Mouse (Mus musculus) brain, embryonic 14.5 days (tissue): ENCODE measurements around the gene Cpa2. TPM values are rescaled to one million over a fixed set of nuclear protein-coding genes. Genes with fewer than 3 reads are reported as not detected.

ENCODE experiments used
- DNase-seq: peaks from one replicate; pipeline ENCODE4 v3.0.0-alpha.2; 2011; ENCODE audit warnings: low read depth
- CTCF ChIP-seq: fragments of 200-500 bp; IDR thresholded peaks from 2 replicates; pipeline ENCODE4 v1.5.1; 2012; ENCODE audit warnings: inconsistent platforms, mild to moderate bottlenecking, moderate library complexity, borderline replicate concordance; ENCODE audit not compliant: insufficient read depth, insufficient read length; ENCODE audit errors: extremely low read depth
- POLR2A ChIP-seq: fragments of 200-500 bp; IDR thresholded peaks from 2 replicates; pipeline ENCODE4 v1.6.1; 2012; ENCODE audit warnings: mild to moderate bottlenecking, inconsistent platforms, borderline replicate concordance; ENCODE audit not compliant: poor library complexity, insufficient read depth, insufficient read length, severe bottlenecking; ENCODE audit errors: extremely low read depth
- polyA plus RNA-seq: library from polyadenylated mRNA; depleted of rRNA; stranded (reverse); fragments of >200 nt; gene quantifications from 2 replicates; pipeline ENCODE4 v1.2.3, GENCODE M21; 2012; rRNA removed

Cpa2 gene
- polyA plus RNA-seq: 3.4 and 4.1 TPM in 2 replicates

DNA sequence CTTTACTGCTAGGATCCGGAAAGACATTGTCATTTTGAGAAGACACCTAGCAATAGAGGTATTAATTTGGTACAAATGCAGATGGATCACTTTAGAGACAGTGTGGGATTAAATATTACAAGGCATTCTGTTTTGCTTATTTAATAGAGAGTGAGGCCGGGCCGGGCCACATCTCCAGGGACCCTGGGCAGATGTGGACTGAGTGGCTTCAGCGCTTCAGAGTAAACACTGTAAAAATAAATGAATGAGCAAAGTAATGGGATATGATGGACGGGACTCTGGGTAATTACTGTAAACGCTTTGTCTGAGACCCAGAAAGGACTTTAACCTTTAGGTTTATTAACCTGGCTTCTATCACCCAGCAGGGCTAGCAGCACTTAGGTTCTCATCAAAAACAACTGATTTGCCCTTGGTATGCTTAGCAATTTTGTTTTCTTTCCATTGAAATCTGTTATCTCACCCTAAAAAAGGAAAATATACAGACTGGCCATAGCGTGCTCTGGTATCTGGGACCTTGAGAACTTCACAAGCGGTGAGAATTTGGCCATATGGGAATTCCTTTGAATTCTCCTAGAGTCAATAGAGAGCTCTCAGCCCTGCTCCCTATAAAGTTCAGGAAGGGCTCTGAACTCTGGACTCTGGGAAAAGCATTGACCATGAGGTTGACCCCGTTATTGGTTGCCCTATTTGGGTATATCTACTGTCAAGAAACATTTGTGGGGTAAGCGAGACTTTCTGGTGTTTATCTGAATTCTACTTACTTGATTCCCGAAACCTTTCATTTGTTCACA is at the start of gene Cpa2:
Gene Cpa2 (plus strand): TSS at position 574 of the 791 bp plus-strand sequence.
- TF ChIP-seq POLR2A: no peak
- no peak for TF ChIP-seq CTCF
- DNase-seq: no peak

DNA sequence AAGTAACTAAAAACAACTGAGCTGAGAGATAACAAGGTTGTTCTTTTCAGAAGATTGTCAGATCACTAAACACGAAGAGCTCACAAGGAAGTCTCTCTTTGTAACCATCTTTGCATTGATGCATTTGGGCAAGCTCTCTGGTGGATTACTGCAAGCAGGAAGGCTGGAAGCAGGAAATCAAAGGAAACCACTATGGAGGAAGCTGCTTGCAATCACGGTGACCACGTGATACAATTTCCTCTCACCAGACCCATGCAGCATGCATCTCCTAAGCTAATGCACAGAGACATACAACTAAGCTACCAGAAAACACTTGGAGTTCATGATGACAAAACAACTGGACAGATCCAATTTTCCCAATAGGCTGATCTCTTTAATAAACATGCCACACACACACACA is 42.3 kb upstream of the Cpa2 start:
- TF ChIP-seq POLR2A (no peak), CTCF (no peak)
- DNase-seq: no peak

DNA sequence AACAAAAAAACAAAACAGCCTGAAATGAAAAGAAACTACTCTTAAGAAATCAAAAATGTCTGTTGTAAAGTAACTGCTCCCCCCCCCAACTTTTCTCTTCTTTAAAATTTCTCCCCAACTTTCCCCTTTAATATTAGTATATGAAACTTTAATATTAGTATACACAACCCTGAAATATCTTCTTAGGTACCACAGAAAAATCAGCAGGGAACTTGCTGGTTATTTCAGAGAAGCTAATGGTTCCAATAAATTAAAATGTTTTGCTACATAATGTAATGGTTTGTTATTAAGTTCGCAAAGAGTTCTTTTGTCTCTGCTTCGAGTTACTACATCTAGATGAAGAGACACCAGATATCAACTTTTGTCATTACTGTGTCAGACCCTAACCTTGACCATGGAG is 32.6 kb upstream of the Cpa2 start:
- no peak for DNase-seq
- TF ChIP-seq POLR2A (no peak), CTCF (no peak)

DNA sequence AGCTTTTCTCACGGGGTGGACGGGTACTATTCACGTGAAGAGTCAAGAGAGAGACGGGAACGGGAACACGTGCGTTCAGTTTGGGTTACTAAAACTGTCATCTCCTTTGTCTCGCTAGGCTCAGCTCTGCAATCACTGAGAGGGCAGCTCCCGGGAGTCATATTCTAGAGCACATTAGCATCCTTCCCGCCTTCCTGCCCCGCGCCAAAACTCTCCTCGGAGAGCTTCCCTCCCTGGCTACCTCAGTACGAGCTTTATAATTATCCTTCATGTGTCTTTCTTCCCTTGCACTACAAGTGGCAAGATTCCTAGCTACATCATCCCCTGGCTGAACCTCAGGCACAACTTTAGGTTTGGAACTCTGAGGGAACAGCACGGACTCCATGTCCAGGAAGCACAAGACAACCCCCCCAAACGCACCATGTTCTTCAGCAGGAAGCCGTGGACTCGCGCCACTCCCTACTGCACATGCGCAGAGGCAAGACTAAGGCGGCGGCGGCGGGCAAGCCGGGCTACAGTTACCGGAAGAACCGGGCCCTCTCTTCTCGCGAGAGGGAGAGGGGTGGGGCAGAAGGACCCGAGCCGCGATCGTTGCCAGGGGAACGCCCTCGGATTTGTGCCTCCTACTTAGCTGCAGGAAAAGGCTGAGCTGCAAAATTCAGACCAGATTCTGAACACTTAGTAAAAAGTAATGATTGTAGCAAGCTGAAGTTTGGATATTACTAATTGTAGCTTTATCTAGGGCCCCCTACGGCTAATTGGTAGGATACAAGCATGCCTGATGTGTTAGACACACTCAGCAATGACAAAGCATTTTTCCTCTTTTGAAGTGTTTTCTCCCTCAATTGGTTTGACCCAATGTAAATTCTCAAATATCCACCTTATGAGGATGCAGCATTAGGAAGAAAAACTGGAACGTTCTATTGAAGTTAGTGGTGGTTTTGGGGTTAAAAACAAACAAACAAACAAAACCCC is 31.8 kb upstream of the Cpa2 start, which contains the start of the genes Tmem209 and Ssmem1:
Gene Tmem209 (minus strand): TSS at position 519 of the 975 bp plus-strand sequence.
Gene Ssmem1 (plus strand): TSS at position 585 of the 975 bp plus-strand sequence.
- peak; percentile 100 for DNase-seq
- TF ChIP-seq POLR2A: peak; percentile 79; the same call in 1 of the 2 replicates
- no peak for TF ChIP-seq CTCF

DNA sequence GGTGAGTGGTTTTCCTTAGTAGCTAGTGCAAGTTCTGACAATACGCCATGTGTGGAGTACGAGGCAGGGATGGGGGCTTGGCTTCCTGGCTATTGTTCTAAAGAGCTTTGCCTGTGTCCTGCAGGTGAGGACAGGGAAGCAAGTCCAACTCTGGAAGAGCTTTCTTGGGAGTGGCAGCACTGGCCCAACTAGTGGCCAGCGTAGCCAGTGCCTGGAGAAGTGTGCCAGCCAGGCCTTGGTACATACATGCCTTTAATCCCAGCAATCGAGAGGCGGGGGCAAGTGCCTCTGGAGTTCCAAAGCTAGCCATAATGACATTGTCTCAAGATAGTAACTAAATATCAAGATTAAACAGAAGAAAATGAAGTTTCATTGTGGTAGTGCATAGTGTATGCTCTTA is 31.1 kb upstream of the Cpa2 start:
- DNase-seq: no peak
- TF ChIP-seq POLR2A (no peak), CTCF (no peak)

DNA sequence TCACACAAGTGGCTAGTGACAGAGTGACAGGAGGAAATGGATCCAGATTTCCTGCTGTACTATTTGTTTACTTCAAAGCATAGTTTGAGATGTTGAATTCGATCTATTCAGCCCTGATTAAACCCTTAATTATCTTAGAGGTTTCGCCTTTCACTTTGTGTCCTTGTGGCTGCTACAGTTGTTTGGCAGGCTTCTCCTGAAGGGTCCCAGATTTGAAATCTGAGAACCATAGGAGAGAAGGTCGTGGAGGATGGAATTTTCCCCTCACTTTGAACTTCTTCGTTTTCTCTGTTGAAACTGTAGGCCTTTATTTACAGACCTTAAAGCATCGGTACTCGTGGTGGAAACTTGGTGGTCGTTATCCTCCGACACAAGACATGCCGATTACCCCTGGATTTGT is 27.1 kb upstream of the Cpa2 start:
- TF ChIP-seq CTCF: no peak
- TF ChIP-seq POLR2A: no peak
- DNase-seq: no peak

DNA sequence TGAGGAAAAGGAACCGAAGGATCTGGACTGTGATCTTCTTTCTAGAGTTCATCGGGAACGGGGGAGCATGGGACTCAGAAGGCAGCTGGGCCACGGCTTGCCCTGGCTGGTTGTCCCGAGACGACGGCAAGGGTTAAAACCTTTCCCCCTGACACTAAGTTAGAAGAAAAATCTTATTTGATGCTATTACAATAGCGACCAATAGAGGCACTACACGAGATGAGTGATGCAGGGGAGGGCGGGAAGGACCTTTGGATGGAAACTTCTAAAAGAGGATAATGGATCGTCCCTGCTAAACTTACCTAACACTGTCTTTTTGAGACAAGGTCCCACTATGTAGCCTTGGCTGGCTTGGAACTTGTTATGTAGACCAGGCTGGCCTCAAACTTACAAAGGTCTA is 21.0 kb upstream of the Cpa2 start:
- no peak for DNase-seq
- TF ChIP-seq CTCF (no peak), POLR2A (no peak)

DNA sequence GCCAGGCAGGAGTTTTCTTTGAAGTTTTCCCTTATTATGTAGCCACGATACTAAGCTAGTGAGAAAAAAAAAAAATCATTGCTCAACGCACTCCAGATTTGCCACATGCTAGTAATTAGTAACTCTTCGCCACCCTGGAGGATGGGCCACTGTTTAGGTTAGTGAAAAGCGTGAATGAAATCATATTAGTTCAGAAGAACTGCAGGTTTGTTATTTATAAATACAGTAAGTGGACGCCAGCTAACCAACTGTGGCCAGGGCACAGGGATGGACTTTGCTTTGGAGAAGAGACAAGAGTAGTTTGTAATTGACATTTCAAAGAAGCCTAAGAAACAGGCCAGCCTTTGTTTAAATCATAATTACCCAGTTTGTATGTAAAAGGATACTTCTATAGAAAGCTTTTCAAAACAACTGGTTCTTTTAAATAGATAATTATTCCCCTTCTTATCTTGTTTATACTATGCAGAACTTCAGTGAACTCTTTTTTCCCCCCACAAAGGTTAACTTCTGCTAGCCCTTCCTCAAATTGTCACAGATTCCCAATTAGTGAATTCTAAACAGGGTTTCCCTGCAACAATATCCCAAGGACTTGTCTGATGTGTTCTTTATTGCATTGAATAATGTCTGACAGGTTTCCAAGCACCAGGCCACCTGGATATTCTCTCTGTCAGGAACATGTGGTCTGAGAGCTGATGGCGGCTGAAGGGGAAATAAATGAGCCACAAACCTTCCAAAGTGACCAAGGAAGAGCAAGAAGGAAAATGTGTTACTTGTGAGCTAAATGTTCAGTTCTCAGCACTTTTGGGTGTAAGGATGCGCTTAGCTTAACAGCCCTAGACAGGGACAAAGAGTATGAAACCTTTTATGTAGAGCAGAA is 15.7 kb upstream of the Cpa2 start:
- DNase-seq: peak; percentile 63
- no peak for TF ChIP-seq POLR2A
- TF ChIP-seq CTCF: no peak

DNA sequence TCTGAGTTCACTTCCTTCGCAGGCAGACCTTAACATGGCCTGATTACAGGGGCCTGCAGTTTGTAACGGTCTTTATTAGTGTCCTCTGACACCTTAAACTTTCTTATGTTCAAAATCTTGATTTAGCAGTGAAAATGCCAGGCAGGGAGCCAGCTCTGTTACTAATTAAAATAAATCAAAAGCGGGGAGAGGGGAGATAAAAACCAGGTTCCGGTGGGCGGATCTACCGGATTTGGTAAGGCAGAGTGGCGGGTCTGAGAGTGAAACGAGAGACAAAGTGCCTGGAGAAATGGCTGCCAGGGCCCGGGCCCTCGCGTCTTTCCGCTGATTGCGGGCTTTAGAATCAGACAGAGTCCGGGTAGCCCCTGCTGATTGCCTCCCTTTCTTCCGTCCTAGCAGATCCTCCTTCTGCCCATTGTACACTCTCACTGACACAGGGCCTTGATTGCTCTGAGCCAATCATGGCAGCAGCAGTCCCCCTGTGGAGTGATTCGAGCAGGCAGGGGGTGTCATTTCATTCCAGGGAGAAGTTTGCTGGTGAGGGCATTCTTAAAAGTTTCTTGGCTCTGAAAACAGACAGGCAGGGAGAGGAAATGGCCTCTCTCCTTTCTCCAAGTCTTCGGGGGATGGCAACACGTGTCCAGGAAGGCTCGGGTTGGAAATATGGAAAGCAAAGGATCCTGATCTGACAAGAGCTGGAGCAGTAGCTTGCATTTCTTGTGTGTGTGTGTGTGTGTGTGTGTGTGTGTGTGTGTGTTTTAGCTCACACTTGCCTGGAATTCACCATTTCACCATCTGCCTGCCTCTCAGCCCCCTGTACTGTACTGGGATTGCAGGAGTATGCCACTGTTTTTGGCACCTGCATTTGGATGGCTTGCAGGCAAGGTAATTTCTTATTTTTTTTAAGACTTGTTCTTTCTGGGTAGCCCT is 14.5 kb upstream of the Cpa2 start:
- no peak for TF ChIP-seq CTCF

DNA sequence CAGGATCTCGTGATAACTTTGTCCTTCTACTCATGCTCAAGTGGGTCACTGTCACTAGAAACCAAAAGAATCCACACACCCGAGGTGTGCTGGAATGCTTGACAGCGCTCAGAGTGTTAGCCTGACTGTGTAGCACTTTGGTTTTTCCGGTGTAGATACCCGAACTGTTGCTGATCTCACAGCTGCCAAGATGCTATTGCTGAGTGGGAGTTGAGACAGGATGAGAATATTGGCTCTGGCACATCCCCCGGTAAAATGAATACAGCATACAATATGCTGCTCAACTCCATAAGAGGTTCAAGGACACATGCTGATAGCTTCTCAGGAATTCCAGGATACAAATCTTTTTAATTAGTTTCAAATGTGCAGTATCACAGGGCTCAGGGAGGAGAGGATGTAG is 12.6 kb upstream of the Cpa2 start:
- DNase-seq: peak; percentile 26

More for the DNA sequence above, 14.5 kb upstream of the Cpa2 start:
- DNase-seq: peak; percentile 84

More for the DNA sequence above, 12.6 kb upstream of the Cpa2 start:
- TF ChIP-seq CTCF (no peak), POLR2A (no peak)
